Mouse (Mus musculus) monocyte, adult 59 days (primary cell): Measurements from ENCODE around the gene Olfr1502. TPM values are rescaled to one million over a fixed set of nuclear protein-coding genes. Genes with fewer than 3 reads are reported as not detected.

Source experiments
- total RNA-seq, 2 experiments: library from RNA; stranded (reverse); gene quantifications; one replicate each; pipeline ENCODE4 v1.2.4; 2023

The Olfr1502 gene
- total RNA-seq = not detected

DNA sequence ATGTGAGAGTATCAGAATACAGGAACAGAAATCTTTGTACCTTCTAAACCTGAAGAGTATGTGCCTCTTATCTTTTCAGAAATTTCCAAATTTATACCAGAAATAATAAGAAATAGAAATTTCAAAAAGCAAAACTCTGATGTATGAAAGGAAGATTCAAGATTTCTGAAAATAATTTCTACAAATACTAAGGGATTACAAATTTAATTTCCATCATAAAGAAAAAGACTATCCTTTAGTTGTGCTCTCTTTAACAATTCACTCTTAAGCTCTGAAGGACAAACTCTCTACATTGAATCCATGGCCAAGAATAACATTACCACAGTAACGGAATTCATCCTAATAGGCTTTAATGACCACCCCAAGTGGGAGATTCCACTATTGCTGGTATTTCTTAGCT, at the start of gene Olfr1502:
Gene Olfr1502 (plus strand): TSS at position 301 of the 400 bp plus-strand sequence.

DNA sequence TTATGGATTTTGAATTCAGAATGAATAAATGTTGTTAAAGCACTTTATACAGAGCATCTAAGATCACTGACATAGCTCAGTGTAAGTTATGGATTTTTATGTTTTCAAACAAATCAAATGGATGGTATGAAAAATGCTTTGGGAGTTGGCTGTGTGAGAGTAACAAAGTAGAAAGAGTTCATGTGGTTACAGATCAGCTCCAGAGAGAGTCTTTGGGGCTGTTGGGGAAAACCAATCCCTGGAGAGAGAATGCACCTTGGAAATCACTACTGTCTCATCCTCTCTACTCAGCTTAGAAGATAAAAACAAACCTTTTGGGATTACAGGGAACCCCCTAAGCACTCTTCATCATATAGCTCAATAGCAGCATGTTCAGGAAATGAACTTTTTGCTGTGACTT, 42.2 kb upstream of the Olfr1502 start, which contains the start of gene Olfr1499:
Gene Olfr1499 (minus strand): TSS at position 101 of the 400 bp plus-strand sequence.

DNA sequence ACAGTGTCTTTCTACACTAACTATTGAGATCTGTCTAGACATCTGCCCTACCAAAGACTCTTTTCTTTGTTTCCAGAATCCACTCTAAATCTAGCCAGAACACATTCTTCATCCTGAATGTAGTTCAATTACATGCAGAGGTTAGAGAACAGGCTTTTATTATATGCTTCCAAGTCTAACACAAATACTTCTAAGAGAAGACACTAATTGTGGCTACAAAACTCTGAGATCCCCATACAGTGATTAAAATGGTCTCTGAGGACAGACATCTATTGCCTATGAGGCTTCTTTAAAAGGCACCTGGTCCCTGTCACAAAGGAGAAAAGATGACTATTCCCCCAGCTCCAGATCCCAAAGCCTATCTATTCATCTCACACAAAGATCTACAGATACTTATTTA, 31.2 kb upstream of the Olfr1502 start, which contains the start of gene Olfr1500:
Gene Olfr1500 (minus strand): TSS at position 101 of the 400 bp plus-strand sequence.

DNA sequence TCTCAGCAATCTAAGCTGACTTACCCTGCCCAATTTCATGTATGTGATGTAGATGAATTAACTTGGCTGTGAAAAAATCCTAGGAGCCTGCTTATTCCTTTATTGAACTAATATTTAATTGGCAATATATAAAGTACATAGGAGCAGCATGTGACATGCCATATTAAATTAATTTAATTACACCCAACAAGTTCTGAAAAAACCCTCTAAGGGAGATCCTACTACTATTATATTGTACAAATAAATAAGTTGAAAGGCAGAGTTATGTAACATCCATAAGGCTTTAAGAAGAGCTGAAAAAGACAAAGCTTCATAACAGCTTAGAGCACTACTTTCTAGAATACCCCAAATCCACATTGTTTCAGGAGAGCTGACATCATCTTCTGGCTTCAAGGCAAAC, 11.0 kb upstream of the Olfr1502 start, which contains the start of gene Olfr1501:
Gene Olfr1501 (minus strand): TSS at position 101 of the 400 bp plus-strand sequence.

DNA sequence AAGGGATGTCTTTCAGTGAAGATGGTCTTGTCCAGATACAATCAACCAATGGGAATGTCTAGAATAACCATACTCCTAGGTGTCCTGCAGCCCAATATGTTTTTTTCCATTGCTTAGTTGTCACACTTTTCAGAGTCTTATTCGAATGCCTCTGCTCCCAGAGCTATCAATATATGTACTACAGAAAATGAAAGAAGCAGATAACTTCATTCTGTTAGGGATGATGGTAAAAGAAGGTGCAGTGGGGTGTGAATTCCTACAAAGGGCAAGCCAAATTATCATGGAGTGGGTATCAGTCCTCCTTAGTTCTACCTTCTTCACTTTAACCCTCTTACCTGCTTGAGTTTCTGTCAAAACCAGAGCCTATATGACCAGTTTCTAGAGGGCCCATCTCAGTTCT, 36.2 kb downstream of the Olfr1502 start, which contains the start of gene Olfr1504:
Gene Olfr1504 (minus strand): TSS at position 101 of the 400 bp plus-strand sequence.

Other genes with a start within 250 kb of the Olfr1502 start
- gene Olfr1487, start 244.4 kb upstream of the Olfr1502 start, total RNA-seq = not detected
- not detected for gene Olfr1489, start 230.2 kb upstream of the Olfr1502 start, total RNA-seq
- not detected for gene Olfr1490, start 210.7 kb upstream of the Olfr1502 start, total RNA-seq
- not detected for gene Olfr1491, start 164.5 kb upstream of the Olfr1502 start, total RNA-seq
- not detected for gene Olfr1493-ps1, start 138.5 kb upstream of the Olfr1502 start, total RNA-seq
- not detected for gene Olfr1494, start 122.1 kb upstream of the Olfr1502 start, total RNA-seq
- gene Olfr1495, start 97.2 kb upstream of the Olfr1502 start, total RNA-seq = not detected
- not detected for gene Olfr1496, start 83.9 kb upstream of the Olfr1502 start, total RNA-seq
- not detected for gene Olfr1497, start 63.6 kb upstream of the Olfr1502 start, total RNA-seq
- gene Olfr1499, start 42.3 kb upstream of the Olfr1502 start, total RNA-seq = not detected
- not detected for gene Olfr1500, start 31.3 kb upstream of the Olfr1502 start, total RNA-seq
- not detected for gene Olfr1501, start 11.1 kb upstream of the Olfr1502 start, total RNA-seq
- gene Olfr1504, start 36.1 kb downstream of the Olfr1502 start, total RNA-seq = not detected
- not detected for gene Olfr1505, start 51.7 kb downstream of the Olfr1502 start, total RNA-seq